Mouse (Mus musculus): Measurements from ENCODE around the gene Tmem37. TPM values are rescaled to one million over a fixed set of nuclear protein-coding genes. Genes with fewer than 3 reads are reported as not detected.

The Tmem37 gene
- polyA plus RNA-seq, 1 experiment: 80.4 TPM

DNA sequence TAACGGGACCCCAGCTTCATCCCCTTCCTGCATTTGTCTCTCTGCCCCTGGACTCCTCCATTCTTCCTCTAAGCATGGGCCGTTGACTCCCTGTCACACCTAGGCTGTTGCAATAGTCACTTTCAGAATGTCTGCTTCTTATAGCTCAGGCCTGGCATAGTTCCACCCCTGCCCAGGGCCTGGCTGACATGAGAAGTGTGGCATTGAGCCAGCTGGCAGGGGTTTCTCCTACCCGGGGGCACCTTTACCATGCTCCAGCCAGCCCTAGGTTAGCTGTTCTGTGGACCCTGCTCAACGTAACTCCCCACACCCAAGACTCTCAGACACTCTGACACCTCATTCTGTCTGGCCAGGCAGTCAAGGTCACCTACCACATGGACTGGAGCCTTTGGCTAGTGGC lies 46.2 kb downstream of the Tmem37 start:
- Histone ChIP-seq H3K27me3 (ENCODE audit: control insufficient read depth, insufficient read depth, insufficient read length) (no peaks in the 10 kb centered on the region), H3K4me2 (ENCODE audit: low read depth) (no peak overlapping the region), H3K79me2 (ENCODE audit: control insufficient read depth, insufficient read depth) (no peaks in the 10 kb centered on the region), H3K4me3 (no peak overlapping the region), H3ac (ENCODE audit: control insufficient read depth, insufficient read length) (no peak overlapping the region), H3K36me3 (ENCODE audit: control insufficient read depth, insufficient read depth) (no peaks in the 10 kb centered on the region)
- TF ChIP-seq MYOG (IDR thresholded peaks at IDR 0.05; ENCODE audit: control insufficient read depth in 1 of 3, insufficient read depth in 1 of 3, insufficient read length in 2 of 3, low read depth in 2 of 3): no peak
- TF ChIP-seq POLR2AphosphoS2 (IDR thresholded peaks at IDR 0.05; ENCODE audit: insufficient read length, low read depth): no peak
- no peak for TF ChIP-seq POLR2A (IDR thresholded peaks at IDR 0.05; ENCODE audit: insufficient read length, low read depth)
- no peak for TF ChIP-seq CEBPB (IDR thresholded peaks at IDR 0.05; ENCODE audit: insufficient read depth, poor library complexity, severe bottlenecking)
- no peak for TF ChIP-seq SRF (IDR thresholded peaks at IDR 0.05; ENCODE audit: control insufficient read depth, insufficient read length, low read depth)
- no peak for TF ChIP-seq USF1 (IDR thresholded peaks at IDR 0.05; ENCODE audit: low read depth)
- TF ChIP-seq MAX (IDR thresholded peaks at IDR 0.05; ENCODE audit: low read depth): no peak
- TF ChIP-seq REST (IDR thresholded peaks at IDR 0.05; ENCODE audit: insufficient read depth, insufficient read length): no peak

DNA sequence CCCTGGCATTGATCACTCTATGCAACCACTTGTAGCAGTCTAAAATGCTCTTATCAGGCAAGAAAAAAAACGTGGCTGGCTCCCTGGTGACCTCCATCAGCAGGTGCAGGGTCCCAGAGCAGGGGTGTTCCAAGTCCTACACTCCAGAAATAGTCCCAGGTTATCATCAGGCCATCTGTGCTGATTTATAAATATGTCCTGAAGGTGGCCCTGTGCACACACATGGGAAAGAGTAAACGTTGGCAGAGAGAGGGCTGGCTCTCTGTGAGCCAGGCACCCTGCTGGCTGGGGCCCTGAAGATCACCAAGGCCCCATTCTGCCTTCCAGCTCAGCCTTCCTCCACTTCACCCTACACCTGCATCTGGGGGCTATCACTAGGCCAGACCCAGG lies 48.8 kb downstream of the Tmem37 start:
- H3K27me3 ChIP-seq (ENCODE audit: control insufficient read depth, insufficient read depth, insufficient read length): no peaks in the 10 kb centered on the region
- H3ac ChIP-seq (ENCODE audit: control insufficient read depth, insufficient read length): no peak overlapping the region
- no peak overlapping the region for H3K4me3 ChIP-seq
- no peaks in the 10 kb centered on the region for H3K36me3 ChIP-seq (ENCODE audit: control insufficient read depth, insufficient read depth)
- no peak overlapping the region for H3K4me2 ChIP-seq (ENCODE audit: low read depth)
- no peaks in the 10 kb centered on the region for H3K79me2 ChIP-seq (ENCODE audit: control insufficient read depth, insufficient read depth)
- TF ChIP-seq MYOD1 (IDR thresholded peaks at IDR 0.05; ENCODE audit: control insufficient read depth in 1 of 3, insufficient read length in 2 of 3, low read depth in 2 of 3) (peak in 1 of 3 experiments; percentile 17), MAX (IDR thresholded peaks at IDR 0.05; ENCODE audit: low read depth) (no peak), MYOG (IDR thresholded peaks at IDR 0.05; ENCODE audit: control insufficient read depth in 1 of 3, insufficient read depth in 1 of 3, insufficient read length in 2 of 3, low read depth in 2 of 3) (peak in 1 of 3 experiments; percentile 33)

GRCm38 (mm10) chr1:120024331-120025049 lies 49.4 kb downstream of the Tmem37 start:
- Histone ChIP-seq H3K4me2 (ENCODE audit: low read depth) (no peak overlapping the region), H3K4me3 (no peak overlapping the region), H3K27me3 (ENCODE audit: control insufficient read depth, insufficient read depth, insufficient read length) (no peaks in the 10 kb centered on the region), H3K79me2 (ENCODE audit: control insufficient read depth, insufficient read depth) (no peaks in the 10 kb centered on the region), H3ac (ENCODE audit: control insufficient read depth, insufficient read length) (no peak overlapping the region), H3K36me3 (ENCODE audit: control insufficient read depth, insufficient read depth) (no peaks in the 10 kb centered on the region)
- TF ChIP-seq CEBPB (IDR thresholded peaks at IDR 0.05; ENCODE audit: insufficient read depth, poor library complexity, severe bottlenecking): no peak
- TF ChIP-seq MYOG (IDR thresholded peaks at IDR 0.05; ENCODE audit: control insufficient read depth in 1 of 3, insufficient read depth in 1 of 3, insufficient read length in 2 of 3, low read depth in 2 of 3): no peak
- TF ChIP-seq E2F4 (IDR thresholded peaks at IDR 0.05; ENCODE audit: insufficient read depth): no peak
- TF ChIP-seq POLR2A (IDR thresholded peaks at IDR 0.05; ENCODE audit: insufficient read length, low read depth): no peak
- TF ChIP-seq REST (IDR thresholded peaks at IDR 0.05; ENCODE audit: insufficient read depth, insufficient read length): no peak
- TF ChIP-seq SRF (IDR thresholded peaks at IDR 0.05; ENCODE audit: control insufficient read depth, insufficient read length, low read depth): no peak
- no peak for TF ChIP-seq USF1 (IDR thresholded peaks at IDR 0.05; ENCODE audit: low read depth)
- no peak for TF ChIP-seq MYOD1 (IDR thresholded peaks at IDR 0.05; ENCODE audit: control insufficient read depth in 1 of 3, insufficient read length in 2 of 3, low read depth in 2 of 3)
- no peak for TF ChIP-seq POLR2AphosphoS2 (IDR thresholded peaks at IDR 0.05; ENCODE audit: insufficient read length, low read depth)
- no peak for TF ChIP-seq TCF12 (IDR thresholded peaks at IDR 0.05; ENCODE audit: insufficient read depth, poor library complexity, severe bottlenecking)

- Histone ChIP-seq H3K4me3 (no peak overlapping the region), H3K4me2 (ENCODE audit: low read depth) (no peak overlapping the region), H3K27me3 (ENCODE audit: control insufficient read depth, insufficient read depth, insufficient read length) (no peaks in the 10 kb centered on the region), H3K79me2 (ENCODE audit: control insufficient read depth, insufficient read depth) (no peaks in the 10 kb centered on the region), H3ac (ENCODE audit: control insufficient read depth, insufficient read length) (no peak overlapping the region), H3K36me3 (ENCODE audit: control insufficient read depth, insufficient read depth) (no peaks in the 10 kb centered on the region)
- no peak for TF ChIP-seq TCF3 (IDR thresholded peaks at IDR 0.05; ENCODE audit: insufficient read length, low read depth)
- TF ChIP-seq TCF12 (IDR thresholded peaks at IDR 0.05; ENCODE audit: insufficient read depth, poor library complexity, severe bottlenecking): no peak
- no peak for TF ChIP-seq E2F4 (IDR thresholded peaks at IDR 0.05; ENCODE audit: insufficient read depth)
- no peak for TF ChIP-seq MAX (IDR thresholded peaks at IDR 0.05; ENCODE audit: low read depth)
These were observed 51.9 kb downstream of the Tmem37 start for GRCm38 (mm10) chr1:120021951-120022350.

- Histone ChIP-seq H3K79me2 (ENCODE audit: control insufficient read depth, insufficient read depth) (no peaks in the 10 kb centered on the region), H3K27me3 (ENCODE audit: control insufficient read depth, insufficient read depth, insufficient read length) (peaks cover 2% of the 10 kb centered on the region), H3ac (ENCODE audit: control insufficient read depth, insufficient read length) (no peak overlapping the region), H3K4me2 (ENCODE audit: low read depth) (no peak overlapping the region), H3K36me3 (ENCODE audit: control insufficient read depth, insufficient read depth) (no peaks in the 10 kb centered on the region), H3K4me3 (no peak overlapping the region)
- TF ChIP-seq MYOD1 (IDR thresholded peaks at IDR 0.05; ENCODE audit: control insufficient read depth in 1 of 3, insufficient read length in 2 of 3, low read depth in 2 of 3): no peak
- TF ChIP-seq SRF (IDR thresholded peaks at IDR 0.05; ENCODE audit: control insufficient read depth, insufficient read length, low read depth): no peak
- TF ChIP-seq CEBPB (IDR thresholded peaks at IDR 0.05; ENCODE audit: insufficient read depth, poor library complexity, severe bottlenecking): no peak
- TF ChIP-seq TCF12 (IDR thresholded peaks at IDR 0.05; ENCODE audit: insufficient read depth, poor library complexity, severe bottlenecking): no peak
- TF ChIP-seq POLR2A (IDR thresholded peaks at IDR 0.05; ENCODE audit: insufficient read length, low read depth): no peak
- no peak for TF ChIP-seq USF1 (IDR thresholded peaks at IDR 0.05; ENCODE audit: low read depth)
- no peak for TF ChIP-seq MYOG (IDR thresholded peaks at IDR 0.05; ENCODE audit: control insufficient read depth in 1 of 3, insufficient read depth in 1 of 3, insufficient read length in 2 of 3, low read depth in 2 of 3)
- no peak for TF ChIP-seq MAX (IDR thresholded peaks at IDR 0.05; ENCODE audit: low read depth)
- TF ChIP-seq TCF3 (IDR thresholded peaks at IDR 0.05; ENCODE audit: insufficient read length, low read depth): no peak
- no peak for TF ChIP-seq POLR2AphosphoS2 (IDR thresholded peaks at IDR 0.05; ENCODE audit: insufficient read length, low read depth)
- no peak for TF ChIP-seq E2F4 (IDR thresholded peaks at IDR 0.05; ENCODE audit: insufficient read depth)
- no peak for TF ChIP-seq REST (IDR thresholded peaks at IDR 0.05; ENCODE audit: insufficient read depth, insufficient read length)
These were observed 53.5 kb downstream of the Tmem37 start for GRCm38 (mm10) chr1:120020322-120020897.

Measured in myocyte (in vitro differentiated cells).